Mouse (Mus musculus) lung, postnatal 10 days (tissue): Measurements from ENCODE around the gene Apol9a.
A peak's percentile ranks its signal among the peaks of the same experiment; 100 is the strongest.

Experiments
- DNase-seq: peaks from one replicate; pipeline ENCODE4 v3.0.0; 2021

Apol9a gene

DNA sequence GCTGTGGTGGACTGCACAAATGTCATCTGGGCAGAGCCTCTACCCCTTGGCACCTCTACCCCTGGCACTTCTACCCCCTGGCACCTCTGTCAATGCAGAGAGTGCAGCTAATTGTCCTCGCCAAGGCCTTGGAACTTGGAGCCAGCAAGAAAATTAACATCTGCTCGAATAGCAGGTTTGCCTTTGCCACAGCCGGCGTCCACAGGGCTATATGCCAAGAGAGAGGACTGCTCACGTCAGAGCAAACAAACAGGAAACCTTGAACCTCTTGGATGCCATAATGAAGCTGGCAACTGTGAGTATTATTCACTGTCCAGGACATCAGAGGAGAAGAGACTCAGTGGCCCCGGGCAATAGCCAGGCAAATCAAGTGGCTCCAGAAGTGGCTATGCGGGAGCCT lies 34.0 kb downstream of the Apol9a start:
- DNase-seq = no peak

DNA sequence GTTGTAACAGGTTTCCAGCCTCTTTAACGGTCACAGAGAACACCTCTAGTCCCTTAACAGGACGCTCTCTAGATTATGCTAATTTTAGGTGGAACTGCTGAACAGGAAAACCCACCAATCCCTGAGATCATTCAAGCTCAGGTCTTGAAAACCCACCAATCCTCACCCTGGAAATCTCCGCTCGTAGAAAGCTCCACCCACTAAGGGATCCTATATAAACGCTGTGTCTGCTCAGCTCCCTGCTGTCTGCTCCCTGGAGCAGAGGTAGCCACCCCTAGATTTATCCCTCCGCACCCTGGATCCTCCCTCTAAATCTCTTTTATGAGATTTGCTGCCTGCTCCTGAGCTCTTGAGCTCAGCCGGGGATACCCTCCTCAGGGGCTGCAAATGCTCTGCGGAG lies 40.3 kb downstream of the Apol9a start:
- DNase-seq = no peak

- no peak for DNase-seq
Observed at GRCm38 (mm10) chr15:77369981-77370380, 41.0 kb downstream of the Apol9a start.

DNA sequence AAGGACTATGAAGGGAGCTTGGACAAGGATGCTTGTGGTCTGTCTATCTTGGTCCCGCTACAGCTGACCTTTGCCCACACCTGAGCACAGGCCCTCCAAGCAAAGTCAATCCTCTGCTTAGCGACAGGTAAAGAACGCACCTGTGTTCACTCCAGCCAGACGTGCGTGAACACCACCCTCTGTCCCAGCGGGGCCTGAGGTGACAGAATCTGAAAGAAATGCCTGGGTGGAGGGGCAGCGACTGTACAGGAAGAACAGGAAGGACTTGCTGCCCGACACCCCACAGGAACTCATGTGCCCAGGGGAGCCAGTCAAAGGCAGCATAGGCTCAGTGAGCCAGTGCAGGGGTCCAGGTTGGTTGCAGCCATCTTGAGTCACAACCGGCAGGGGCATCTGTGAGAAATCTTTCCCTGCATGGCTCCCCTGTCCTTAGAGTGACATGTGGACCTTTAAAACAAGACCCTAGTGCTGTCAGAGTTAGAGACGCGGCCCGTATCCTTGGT lies 42.1 kb downstream of the Apol9a start:
- DNase-seq = no peak

- peak; percentile 98 for DNase-seq
Observed at GRCm38 (mm10) chr15:77368148-77368547, 42.8 kb downstream of the Apol9a start.

DNA sequence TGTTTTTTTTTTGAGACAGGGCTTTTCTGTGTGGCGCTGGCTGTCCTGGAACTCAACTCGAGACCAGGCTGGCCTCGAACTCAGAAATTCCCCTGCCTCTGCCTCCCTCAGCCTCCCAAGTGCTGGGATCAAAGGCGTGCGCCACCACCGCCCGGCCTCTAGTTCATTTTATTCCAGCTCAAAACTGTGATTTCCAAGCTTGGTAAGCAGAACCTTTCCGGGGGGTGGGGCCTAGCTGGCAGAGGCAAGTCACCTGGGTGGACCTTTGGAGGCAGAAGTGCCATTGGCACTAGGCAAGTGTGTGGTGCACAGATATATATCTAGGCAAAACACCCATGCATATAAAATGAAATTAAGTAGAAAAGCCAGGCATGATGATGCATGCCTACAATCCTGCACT lies 43.4 kb downstream of the Apol9a start:
- DNase-seq = no peak

DNA sequence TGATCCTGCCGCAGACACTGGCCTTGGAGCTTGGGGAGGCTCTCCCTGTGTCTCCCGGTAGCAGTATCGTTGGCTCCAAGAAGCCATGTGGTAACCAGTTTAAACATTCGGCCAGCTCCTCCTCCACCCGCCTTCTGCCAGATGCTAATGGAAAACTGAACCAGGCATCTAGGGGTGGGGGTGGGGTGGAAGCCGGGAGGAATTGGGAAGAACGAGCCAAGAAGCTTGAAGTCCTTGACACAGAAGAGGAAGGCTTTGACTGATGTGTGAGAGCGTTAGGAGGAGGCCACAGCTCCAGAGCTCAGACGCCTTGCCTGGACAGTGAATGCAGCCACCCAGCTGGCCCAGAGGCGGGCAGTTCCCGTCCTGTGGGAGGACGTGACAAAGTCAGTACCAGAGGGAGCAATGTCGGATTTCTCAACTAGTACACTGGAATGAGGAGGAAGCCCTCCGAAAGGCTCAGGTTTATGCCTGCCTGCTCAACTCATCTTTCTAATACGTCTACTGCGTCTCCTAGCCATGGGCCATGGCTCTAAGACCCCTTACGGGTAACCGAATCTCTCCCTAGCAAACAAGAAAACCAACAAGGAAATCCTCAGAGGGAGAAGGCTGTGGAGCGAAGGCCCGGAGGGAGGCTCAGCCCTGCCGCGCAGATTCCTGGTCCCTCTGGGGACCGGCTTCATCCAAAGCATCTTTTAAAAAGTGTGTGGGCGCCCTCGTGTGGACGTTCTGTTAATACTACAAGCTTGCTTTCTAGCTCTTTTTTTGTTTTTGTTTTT lies 44.0 kb downstream of the Apol9a start:
- peak; percentile 91 for DNase-seq

- DNase-seq = peak; percentile 55
Observed at GRCm38 (mm10) chr15:77365700-77366570, 45.0 kb downstream of the Apol9a start.

- peak; percentile 51 for DNase-seq
Observed at GRCm38 (mm10) chr15:77364026-77364425, 46.9 kb downstream of the Apol9a start.

DNA sequence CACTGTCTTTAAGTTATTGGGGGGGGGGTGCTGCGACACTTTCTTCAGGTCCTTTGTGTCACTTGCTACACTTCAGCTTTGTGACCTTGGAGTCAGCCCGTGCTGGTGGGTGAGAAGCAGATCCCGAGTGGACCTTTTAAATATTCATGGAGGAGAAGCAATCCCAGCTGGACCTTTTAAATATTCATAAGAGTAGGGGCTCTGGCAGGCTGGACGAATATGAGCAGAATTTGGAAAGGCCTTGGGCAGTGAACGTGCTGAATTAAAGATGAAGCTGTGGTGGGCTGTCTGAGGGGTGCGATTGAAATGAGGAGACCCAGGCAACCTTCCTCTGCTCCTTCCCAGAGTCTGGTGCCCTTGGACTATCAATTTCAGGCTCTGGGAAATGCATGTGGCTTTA lies 47.4 kb downstream of the Apol9a start:
- DNase-seq = no peak

DNA sequence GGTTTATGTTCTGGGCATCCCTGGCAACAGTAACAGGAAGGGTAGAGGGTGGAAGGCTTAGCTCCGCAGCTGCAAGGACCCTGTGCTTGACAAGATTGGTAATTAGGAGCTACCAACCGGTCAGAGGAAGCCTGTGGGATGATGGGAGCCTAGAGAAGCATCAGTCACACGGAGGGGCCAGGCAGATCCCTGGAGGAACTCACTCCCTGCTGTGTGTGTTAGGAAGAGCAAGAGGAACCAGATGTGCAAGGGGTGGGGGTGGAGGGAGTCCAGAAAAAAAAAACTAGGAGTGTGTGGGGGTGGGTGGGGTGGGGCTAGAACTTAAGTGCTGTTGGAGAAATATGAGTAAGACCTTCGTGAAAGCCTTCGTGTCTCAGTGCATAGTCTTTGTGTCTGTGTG lies 48.0 kb downstream of the Apol9a start:
- no peak for DNase-seq

- DNase-seq = no peak
Observed at GRCm38 (mm10) chr15:77359905-77360304, 51.0 kb downstream of the Apol9a start.

GRCm38 (mm10) chr15:77359486-77359885 lies 51.4 kb downstream of the Apol9a start:
- DNase-seq = peak; percentile 57

- no peak for DNase-seq
Observed at GRCm38 (mm10) chr15:77359084-77359483, 51.9 kb downstream of the Apol9a start.

DNA sequence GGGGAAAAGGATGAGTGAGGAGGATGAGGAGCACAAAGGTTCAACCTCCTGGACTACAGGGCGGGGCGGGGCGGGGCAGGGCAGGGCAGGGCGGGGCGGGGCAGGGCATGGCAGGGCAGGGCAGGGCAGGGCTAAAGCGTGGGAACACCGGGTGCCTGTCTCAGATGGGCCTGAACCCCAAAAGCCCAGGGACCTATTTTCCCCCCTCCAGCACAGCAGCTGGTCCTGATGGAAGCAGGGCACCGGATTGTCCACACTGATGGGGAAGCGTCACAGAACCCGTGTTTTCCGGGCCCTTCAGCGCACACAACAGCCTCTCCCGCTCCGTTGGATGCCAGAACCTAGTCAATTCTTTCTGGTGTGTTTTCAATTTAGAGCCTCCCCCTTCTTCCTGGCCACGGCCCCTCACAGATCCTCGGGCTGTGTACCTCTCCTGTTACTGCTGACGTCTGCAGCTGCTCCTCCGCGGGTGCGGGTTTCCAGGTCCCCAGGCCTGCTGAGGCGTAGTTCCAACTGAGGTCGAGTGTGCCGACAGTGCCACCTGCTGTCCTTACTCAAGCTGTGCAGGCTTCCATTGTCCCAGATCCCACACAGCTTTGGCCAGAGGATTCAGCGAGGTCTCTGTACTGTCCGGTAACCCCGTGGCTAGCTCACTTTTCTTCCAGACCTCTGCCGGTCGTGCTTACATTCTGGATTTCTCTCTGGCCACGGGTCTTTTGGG lies 52.5 kb downstream of the Apol9a start:
- peak; percentile 91 for DNase-seq

GRCm38 (mm10) chr15:77356248-77356810 lies 54.6 kb downstream of the Apol9a start:
- DNase-seq = no peak

DNA sequence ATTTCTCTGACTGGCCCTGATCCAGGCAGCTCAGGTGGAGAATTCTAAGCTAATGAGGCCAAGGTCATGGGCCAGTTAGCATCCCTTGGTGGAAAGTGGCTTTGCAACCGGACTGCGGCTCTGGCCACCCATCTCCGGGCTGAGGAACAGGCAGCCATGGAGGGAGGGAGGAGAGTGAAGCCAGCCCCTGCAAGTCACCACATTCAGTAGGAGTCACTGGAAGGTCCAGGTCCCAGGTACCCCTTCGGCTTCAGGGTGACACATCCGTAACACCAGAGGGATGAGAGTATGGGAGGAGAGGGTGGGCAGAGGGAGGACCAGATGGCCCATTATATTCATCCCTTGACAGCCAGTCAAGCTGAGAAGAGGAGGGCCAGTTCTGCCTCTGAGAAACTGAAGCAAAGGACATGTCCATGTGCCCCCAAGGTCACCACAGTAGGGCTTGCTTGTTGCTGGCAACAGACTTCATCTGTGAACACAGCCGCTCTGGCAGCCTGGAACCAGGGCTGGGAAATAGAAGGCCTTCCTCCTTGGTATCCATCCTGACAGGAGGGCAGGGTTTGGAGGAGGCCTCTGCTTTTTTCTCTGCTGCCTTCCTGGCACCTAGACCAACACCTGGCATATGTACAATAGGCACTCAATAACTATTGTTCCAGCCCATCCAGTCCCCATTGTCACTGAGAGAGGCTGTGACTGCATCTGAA lies 55.9 kb downstream of the Apol9a start:
- DNase-seq = no peak

DNA sequence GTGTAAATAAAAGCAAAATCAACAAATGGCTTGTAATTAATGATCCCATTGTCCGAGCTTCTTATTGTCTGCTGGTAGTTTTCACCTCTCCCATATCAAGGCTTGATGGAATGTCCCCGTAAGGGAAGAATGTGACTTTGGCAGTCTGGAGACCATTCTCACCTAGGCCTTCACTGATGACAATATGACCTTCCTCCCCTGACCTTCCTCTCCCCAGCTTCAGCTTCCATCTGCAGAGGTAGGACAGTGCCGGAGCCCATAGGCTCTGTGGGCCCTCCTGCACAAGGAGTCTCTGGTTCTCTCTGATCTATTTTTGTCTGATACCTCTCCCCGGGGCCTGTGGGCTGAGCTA lies 56.5 kb downstream of the Apol9a start:
- DNase-seq = no peak
